Mouse (Mus musculus) erythroblast, adult 5-6 weeks (primary cell): ENCODE data around the gene Isl2. TPM values are rescaled to one million over a fixed set of nuclear protein-coding genes. Genes with fewer than 3 reads are reported as not detected.

Source experiments
- ATAC-seq: replicated peaks from 2 replicates; pipeline ENCODE4 v1.8.0; 2016; ENCODE audit warnings: moderate number of reproducible peaks, mild to moderate bottlenecking, moderate TSS enrichment, inconsistent platforms; ENCODE audit not compliant: poor library complexity, low FRiP score, severe bottlenecking
- total RNA-seq, 2 experiments: library from RNA; stranded (forward) in 1 of 2; stranded (reverse) in 1 of 2; fragments of 150-400 nt in 1 of 2; fragments of 200-764, 138-1000 nt in 1 of 2; gene quantifications; 2 replicates each; pipeline versions ENCODE4 v1.2.3 to v1.2.4; 2015 to 2017; ENCODE audit warnings: low replicate concordance in 2 of 2

Gene Isl2
- not detected in 2 replicates for total RNA-seq (2015; ENCODE audit: low replicate concordance)
- not detected in 2 replicates for total RNA-seq (2017; ENCODE audit: low replicate concordance)

DNA sequence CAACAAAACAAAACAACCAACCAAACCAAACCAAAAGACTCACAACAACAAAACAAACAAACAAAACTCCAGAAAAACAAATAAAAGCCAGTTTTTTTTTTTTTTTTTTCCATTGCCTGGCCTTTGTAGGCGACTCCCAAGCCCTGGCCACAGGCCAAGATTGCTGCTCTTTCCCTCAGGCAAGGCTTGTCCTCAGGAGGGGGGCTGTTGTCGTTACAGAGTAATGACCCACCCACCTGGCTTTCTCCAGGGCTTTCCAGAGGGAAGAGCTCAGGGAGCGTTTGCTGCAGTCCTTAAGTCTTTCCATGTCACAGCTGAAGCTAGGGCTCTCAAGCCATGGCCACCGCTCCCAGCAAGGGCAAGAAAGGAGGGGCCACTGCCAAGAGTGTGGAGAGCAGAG is at the start of gene Isl2:
Gene Isl2 (plus strand): TSS at position 296 of the 400 bp plus-strand sequence.
- no peak for ATAC-seq

- ATAC-seq: no peak
Observed at GRCm38 (mm10) chr9:55507922-55508321, 30.6 kb upstream of the Isl2 start.

GRCm38 (mm10) chr9:55508701-55509100 is 29.8 kb upstream of the Isl2 start:
- no peak for ATAC-seq

- no peak for ATAC-seq
Observed at GRCm38 (mm10) chr9:55509731-55510130, 28.7 kb upstream of the Isl2 start.

DNA sequence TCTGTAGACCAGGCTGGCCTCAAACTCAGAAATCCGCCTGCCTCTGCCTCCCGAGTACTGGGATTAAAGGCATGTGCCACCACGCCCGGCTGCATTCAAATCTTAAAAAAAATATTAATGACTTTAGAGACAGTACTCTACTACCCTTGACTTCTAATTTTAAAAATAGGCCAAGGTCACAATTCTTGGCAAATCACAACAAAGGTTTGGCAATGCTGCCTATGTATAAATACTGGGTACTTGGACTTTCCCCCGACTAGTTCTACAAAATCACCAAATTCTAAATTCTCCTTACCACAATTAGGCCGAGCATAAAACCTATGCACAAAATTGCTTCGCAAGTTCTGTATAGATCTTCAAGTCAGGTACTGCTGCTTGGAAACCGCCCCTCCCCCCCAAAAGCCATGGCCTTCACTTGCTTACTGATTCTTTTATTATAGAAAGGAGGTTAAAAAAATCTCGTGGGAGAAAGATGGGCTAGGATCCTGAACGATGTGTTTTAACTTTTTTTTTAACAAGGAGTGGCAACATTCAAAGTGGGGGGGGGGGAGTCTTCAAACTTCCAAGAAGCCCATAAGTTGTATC is 27.7 kb upstream of the Isl2 start:
- ATAC-seq: no peak

- peak; percentile 64 for ATAC-seq
Observed at GRCm38 (mm10) chr9:55511521-55511993, 26.9 kb upstream of the Isl2 start.

DNA sequence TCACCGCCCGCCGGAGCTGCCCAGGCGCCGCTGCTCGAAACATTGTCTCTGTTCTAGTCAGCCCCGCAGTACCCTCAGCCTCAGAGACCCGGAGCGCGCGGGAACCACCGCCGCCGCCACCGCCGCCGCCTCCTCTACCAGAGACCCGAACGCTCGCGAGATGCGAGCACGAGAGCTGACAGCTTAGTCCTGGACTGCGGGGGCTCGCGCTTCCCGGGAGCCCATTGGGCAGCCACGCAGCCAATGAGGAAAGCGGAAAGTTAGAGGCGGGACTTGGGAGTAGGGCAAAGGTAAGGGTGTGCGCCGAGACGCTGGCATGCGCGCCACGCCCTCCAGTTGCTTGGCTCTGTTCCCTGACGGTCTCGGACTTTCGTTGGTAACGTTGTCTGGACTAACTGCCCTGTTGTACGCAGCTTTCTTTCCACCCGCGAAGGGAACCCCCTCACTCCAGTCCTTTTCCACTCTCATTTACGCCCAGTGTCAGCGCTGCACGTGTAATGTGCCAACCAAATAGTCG is 26.4 kb upstream of the Isl2 start, which contains the start of gene Etfa:
Gene Etfa (minus strand): TSS at position 217 of the 517 bp plus-strand sequence.
- peak; percentile 98 for ATAC-seq

DNA sequence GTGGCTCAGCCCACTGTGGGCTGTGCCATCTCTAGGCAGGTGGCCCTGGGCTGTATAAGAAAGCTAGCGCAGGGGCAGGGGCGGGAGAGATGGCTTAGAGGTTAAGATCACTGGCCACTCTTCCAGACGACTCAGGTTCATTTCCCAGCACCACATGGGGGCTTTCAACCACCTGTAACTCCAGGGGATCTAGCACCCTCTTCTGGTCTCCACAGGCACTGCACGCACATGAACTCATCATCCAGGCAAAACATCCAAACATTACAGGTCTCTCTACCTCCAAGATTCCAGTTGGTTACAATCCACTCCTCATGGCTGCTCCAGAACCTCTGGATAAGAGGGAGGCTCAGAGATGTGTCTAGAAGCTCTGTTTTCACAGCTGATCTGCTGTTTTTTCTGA is 12.8 kb upstream of the Isl2 start:
- peak; percentile 65 for ATAC-seq

DNA sequence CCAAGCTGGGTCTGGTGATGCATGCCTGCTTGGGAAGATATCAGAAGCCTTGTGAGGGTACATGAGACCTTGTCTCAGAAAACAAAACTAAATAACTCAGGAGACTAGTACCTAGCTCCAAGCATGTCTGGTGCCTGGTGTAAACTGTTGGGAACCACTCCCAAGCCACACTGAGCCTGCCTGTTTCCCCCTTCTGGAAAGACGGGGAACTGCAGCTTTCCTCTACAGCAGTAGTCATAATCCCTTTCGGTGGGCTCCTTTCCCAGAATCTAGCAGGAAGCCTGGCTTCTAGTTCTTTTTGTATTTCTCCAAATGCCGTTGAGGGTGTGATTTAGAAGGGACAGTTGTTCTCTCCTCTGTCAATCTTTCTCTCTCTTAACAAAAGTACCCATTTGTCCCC is 2.6 kb upstream of the Isl2 start:
- ATAC-seq: peak; percentile 57; the same call in 1 of the 2 replicates

DNA sequence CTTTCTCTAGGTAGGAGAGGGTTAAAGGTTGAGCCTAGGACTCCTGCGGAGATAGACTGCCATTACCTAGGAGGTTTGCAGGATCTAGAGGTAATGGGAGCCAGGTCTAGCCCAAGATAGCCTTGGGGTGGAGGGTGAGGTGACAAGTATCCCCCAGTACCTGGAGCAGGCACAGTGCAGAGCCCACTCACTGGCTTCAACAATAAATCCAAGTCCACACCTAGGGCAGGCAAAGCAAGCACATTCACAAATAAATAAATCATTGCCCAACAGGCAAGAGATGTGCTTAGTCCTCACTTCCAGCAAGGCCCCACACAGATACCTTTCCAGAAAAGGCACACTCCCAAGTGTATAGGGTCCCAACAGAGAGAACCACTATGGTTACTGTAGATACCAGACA is 534 bp downstream of the Isl2 start:
- no peak for ATAC-seq

DNA sequence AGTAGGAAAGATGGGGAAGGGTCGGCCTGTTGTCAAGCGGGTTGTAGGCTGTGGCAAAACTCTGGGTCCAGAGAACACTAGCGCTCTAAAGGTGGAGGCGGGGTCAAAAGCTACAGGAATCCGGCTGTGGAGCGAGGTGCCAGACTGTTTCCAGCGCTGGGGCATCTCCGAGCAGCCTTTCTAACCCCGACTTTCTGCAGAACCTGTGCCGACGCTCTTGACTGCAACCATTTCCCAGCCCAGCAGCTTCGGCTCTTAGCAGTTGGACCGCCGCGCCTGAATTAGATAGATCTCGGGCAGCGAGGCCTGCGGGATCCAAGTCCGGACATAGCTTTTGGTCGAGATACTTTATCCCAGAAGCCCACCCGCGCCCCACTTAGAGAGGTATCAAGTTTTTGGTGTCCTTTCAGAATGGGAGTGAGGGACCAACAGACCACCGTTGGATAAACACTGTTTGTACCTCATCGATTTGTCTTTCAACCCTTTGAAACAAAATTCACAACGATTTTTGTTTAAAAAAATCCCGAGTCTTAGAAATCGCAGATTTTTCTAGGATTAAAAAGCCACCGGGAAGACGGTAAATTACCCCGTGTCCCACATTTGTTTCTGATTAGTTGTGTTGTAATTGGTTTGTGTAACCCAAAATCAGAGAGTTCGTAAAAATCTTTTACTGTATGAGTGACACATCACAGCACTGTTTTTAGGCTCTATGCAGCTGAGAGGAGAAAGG is 1.4 kb downstream of the Isl2 start:
- no peak for ATAC-seq

- ATAC-seq: no peak
Observed at GRCm38 (mm10) chr9:55540391-55540770, 1.9 kb downstream of the Isl2 start.

- no peak for ATAC-seq
Observed at GRCm38 (mm10) chr9:55540888-55541287, 2.4 kb downstream of the Isl2 start.

GRCm38 (mm10) chr9:55541681-55542365 is 3.4 kb downstream of the Isl2 start:
- no peak for ATAC-seq

DNA sequence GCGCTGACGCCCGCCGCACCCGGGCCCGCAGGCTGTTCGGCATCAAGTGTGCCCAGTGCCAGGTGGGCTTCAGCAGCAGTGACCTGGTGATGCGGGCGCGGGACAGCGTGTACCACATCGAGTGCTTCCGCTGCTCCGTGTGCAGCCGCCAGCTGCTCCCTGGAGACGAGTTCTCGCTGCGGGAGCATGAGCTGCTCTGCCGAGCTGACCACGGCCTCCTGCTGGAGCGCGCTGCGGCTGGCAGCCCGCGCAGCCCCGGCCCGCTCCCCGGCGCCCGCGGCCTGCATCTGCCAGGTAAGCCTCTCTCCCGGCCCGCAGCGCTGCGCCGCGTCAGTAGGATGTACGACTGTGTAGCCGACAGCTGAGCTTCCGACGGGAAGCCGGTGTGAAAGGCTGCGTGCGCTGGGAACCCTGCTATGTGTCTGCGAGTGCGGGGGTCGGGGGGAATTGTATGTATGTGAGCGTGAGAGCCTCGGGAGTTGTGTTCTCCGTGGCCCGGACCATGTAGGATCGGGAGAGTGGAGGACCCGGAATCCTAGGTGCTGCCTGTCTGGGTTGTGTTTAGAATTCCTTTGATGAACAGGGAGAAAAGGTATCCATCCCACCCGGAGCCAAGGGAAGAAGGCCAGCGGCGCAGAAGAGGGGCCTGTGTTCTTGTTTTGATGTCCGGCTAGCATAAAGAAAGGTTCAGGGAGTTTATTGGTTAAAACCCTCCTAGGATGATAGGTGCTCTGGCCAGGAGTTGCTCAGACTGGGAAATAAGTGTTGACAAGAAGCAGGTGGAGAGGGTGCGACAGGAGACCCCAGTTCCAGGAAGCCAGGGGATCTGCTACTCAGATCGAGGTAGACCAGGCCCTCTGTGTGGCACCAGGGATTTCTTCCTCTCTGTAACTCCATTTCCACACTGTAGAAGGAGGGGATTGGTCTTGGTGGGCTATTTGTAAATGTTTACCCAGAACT is 4.2 kb downstream of the Isl2 start:
- no peak for ATAC-seq

- ATAC-seq: no peak
Observed at GRCm38 (mm10) chr9:55543336-55543702, 4.8 kb downstream of the Isl2 start.

GRCm38 (mm10) chr9:55543703-55544401 is 5.4 kb downstream of the Isl2 start:
- no peak for ATAC-seq

DNA sequence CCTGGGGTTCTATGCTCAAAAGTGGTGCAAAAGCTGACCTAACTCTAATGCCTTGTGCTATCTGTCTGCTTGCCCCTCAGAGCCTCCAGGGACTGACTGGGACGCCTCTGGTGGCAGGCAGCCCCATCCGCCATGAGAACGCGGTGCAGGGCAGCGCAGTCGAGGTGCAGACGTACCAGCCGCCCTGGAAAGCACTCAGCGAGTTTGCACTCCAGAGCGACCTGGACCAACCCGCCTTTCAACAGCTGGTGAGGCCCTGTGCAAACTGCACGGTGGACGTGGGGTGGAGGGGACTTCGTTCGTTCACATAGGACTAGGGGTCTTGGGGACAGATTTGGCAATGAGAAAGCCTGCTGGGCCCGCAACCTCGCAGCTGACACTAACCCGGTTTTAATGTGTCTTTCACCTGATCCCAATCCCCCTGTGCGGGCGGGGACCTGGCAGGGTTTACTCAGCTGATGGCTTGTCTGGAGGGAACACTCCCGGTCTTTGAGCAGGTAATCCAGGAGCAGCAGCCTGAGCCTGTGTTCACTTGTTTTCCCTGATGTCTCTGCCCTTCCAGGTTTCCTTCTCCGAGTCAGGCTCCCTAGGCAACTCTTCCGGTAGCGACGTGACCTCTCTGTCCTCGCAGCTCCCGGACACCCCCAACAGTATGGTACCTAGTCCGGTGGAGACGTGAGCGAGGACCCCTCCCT is 6.5 kb downstream of the Isl2 start:
- no peak for ATAC-seq
